Mouse (Mus musculus): ENCODE results near the gene Mrpl16. TPM values are rescaled to one million over a fixed set of nuclear protein-coding genes. Genes with fewer than 3 reads are reported as not detected.

The Mrpl16 gene
- total RNA-seq, 2 experiments from 2014 or later, result 53.1 to 57.1 TPM

Other genes with a start within 250 kb of the Mrpl16 start
- 1 to 10 TPM; 3.0 to 3.9 TPM for gene Ms4a4d, start 233.6 kb upstream of the Mrpl16 start, total RNA-seq (2021)
- 1 to 10 TPM; 2.0 to 2.5 TPM for gene Ms4a6d, start 165.5 kb upstream of the Mrpl16 start, total RNA-seq (2021)
- gene Ms4a2, start 146.7 kb upstream of the Mrpl16 start, total RNA-seq (2021), result under 1 TPM; 0.10 to 0.21 TPM
- not detected for gene Ms4a3, start 129.5 kb upstream of the Mrpl16 start, total RNA-seq (2021)
- gene Oosp2, start 109.8 kb upstream of the Mrpl16 start, total RNA-seq (2021), result not detected
- not detected for gene Oosp1, start 79.2 kb upstream of the Mrpl16 start, total RNA-seq (2021)
- gene Oosp3, start 73.3 kb upstream of the Mrpl16 start, total RNA-seq (2021), result not detected
- not detected for gene Gif, start 22.8 kb upstream of the Mrpl16 start, total RNA-seq (2021)
- 1 to 10 TPM; 1.0 to 1.6 TPM for gene Stx3, start 49.0 kb downstream of the Mrpl16 start, total RNA-seq (2021)
- gene Olfr1417, start 68.8 kb downstream of the Mrpl16 start, total RNA-seq (2021), result not detected
- not detected for gene Olfr1418, start 90.7 kb downstream of the Mrpl16 start, total RNA-seq (2021)
- gene Olfr1419, start 104.7 kb downstream of the Mrpl16 start, total RNA-seq (2021), result not detected
- gene Olfr1420, start 116.2 kb downstream of the Mrpl16 start, total RNA-seq (2021), result not detected
- 10 to 100 TPM; 18.7 to 22.8 TPM for gene Patl1, start 142.0 kb downstream of the Mrpl16 start, total RNA-seq (2021)
- gene Osbp, start 195.6 kb downstream of the Mrpl16 start, total RNA-seq (2021), result 10 to 100 TPM; 56.9 to 63.4 TPM

Measured in gastrocnemius, postnatal 25 days (tissue).